Mouse (Mus musculus) stomach, postnatal 0 days (tissue): ENCODE measurements around the gene Srsf4.

Experiments used
- CTCF ChIP-seq: IDR thresholded peaks from 2 replicates; pipeline ENCODE4 v1.5.1; 2016; ENCODE audit warnings: antibody characterized with exemption, low read depth, mild to moderate bottlenecking, moderate library complexity
- EP300 ChIP-seq: optimal IDR thresholded peaks from 2 replicates; pipeline ENCODE3; 2016; ENCODE audit warnings: antibody characterized with exemption

DNA sequence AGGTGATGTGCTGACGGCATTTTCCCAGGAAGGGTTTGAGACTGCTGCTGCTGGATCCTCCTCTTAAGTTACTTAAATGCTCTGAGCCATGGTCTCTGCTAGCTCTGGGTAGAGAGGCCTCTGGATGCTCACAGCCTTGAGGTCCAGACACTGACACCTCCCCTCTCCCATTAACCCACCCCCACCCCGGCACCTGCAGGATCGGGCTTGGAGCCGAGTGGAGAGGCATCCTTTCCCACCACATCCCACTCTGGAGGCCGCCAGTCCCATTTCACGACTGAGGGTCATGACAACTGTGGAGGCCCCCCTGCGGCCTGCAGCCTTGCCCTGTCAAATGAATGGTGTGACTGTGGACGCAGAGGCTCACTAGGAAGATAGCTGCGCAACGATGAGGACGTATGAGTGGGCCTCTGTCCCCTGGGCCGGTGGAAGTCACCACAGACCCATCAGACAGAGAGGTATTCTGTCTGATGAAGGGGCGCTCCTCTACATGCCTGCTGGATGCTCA, 42.5 kb downstream of the Srsf4 start:
- no peak for TF ChIP-seq CTCF
- no peak for TF ChIP-seq EP300
